Mouse (Mus musculus): ENCODE data around the gene Vsx1. TPM values are rescaled to one million over a fixed set of nuclear protein-coding genes. Genes with fewer than 3 reads are reported as not detected.

The Vsx1 gene
- polyA plus RNA-seq, 1 experiment from 2014 or later: 0.06 TPM

DNA sequence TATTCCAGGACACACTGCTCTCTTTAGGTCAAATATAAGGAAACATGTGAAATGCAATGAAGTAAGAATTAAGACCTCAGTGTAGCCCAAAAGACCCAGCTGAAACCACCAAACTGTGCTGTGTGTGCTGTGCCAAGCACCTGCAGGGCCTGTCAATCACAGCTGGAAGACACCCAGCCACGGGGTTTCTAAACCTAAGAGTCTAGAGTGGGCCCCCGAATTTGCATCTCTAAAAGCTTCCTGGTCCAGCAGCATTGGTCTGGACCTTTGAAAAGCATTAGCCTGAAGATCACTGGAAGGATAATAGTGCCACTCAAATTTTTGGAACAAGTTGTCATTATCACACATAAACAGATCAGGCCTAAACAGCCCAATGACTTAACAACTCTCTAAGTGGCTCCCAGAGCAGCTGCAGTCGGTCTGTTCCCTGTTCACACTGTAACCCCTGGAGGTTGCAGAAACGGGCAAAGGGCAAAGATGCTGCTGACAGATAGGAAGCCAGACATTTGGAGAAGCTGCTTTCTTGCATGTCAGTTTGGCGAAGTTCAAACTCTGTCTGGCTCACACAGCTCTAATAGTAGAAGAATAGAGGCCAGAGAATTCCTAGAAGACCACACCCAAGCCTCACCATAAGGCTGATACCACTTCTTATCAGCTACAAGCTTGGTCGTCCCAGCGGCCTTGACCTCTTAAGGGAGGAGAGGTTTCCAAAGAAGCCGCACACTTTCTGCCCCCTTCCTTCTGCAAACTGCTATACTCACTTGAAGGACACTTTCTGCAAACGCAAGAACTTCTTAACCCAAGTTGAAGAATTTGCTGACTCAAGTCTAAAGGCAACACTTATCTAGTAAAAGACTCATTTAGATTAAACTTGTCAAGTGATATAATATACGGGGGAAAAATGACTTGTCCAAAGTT, 23.4 kb downstream of the Vsx1 start:
- no peak for ATAC-seq (replicated peaks)

DNA sequence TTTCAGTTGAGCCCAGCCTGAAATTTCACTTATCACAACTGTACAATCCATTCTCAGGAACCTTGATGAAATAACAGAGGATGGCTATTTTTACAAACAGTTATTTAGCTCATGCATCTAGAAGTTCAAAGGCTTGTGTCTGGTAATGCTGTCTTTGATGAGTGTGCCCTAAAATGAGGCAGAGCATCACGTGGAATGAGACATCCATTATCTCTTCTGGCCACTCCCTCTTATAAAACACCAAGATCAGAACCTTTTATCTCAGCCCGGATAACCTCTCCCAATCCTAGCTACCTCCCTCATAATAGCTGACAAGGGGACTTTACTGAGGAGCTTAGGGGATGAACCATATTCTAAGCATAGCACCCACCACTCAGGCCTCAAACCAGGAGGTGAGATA, 24.2 kb downstream of the Vsx1 start:
- ATAC-seq (replicated peaks): no peak
- Histone ChIP-seq H3K27me3 (replicated peaks) (0 out of 2 replicates have a peak, but pooled peaks cover 3% of the 10 kb centered on the region), H3K4me1 (peaks cover 11% of the 10 kb centered on the region), H3K4me2 (0 out of 2 replicates have a peak overlapping the region, but pooled peaks have one; percentile 7), H3K9me3 (no peaks in the 10 kb centered on the region), H3K27ac (no peak overlapping the region), H3K36me3 (replicated peaks) (no peaks in the 10 kb centered on the region), H3K4me3 (no peak overlapping the region), H3K9ac (no peak overlapping the region)
- 64% methylated on average over 2 of the region's 2 CpGs for WGBS

More for the DNA sequence above, 23.4 kb downstream of the Vsx1 start:
- Histone ChIP-seq H3K27me3 (replicated peaks) (0 out of 2 replicates have a peak, but pooled peaks cover 3% of the 10 kb centered on the region), H3K9ac (no peak overlapping the region), H3K9me3 (no peaks in the 10 kb centered on the region), H3K4me2 (0 out of 2 replicates have a peak overlapping the region, but pooled peaks have one; percentile 7), H3K4me3 (no peak overlapping the region), H3K27ac (0 out of 2 replicates have a peak overlapping the region, but pooled peaks have one; percentile 20), H3K36me3 (replicated peaks) (no peaks in the 10 kb centered on the region), H3K4me1 (peaks cover 11% of the 10 kb centered on the region)
- WGBS: 51% methylated on average over 10 of the region's 10 CpGs

DNA sequence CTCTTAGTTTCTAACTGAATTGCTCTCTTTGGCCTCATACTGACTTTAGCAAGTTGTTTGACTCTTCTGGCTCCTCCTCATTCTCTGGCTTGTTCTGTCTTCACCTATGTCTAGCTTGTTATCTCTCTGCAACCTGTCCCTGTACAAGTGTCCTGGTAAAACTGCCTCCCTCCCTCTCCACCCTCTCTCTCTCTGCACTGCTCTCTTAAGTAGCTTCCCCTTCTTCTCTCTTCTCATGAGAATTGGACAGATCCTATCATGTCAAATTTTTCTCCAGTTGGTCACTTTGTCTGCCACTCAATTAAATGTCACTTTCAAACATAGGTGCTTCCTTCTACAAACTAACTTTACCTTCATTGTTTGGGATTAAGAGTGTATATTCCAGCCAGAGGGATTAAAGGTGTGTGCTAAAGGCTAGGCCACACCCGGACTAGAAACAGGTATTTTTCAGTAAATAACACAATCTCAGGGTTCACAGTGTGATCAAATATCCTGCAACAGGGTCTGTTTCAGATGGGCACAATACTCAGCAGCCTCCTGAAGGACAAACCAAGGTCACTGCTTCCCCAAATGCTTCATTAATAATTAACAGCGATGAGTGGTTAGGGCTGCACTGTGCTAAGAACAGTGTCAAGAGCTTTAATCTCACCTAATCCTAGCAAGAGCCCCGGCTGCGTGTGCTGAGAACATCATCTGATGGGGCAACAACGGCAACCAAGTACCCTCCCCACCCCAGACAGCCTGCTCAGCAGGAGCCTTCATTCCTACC, 24.8 kb downstream of the Vsx1 start:
- Histone ChIP-seq H3K9me3 (no peaks in the 10 kb centered on the region), H3K4me2 (no peak overlapping the region), H3K27ac (peak overlapping the region; percentile 49; the same call in 1 of the 2 replicates), H3K27me3 (replicated peaks) (0 out of 2 replicates have a peak, but pooled peaks cover under 1% of the 10 kb centered on the region), H3K4me1 (peaks cover 11% of the 10 kb centered on the region), H3K9ac (no peak overlapping the region), H3K36me3 (replicated peaks) (no peaks in the 10 kb centered on the region), H3K4me3 (no peak overlapping the region)
- WGBS: 72% methylated on average over 5 of the region's 5 CpGs
- ATAC-seq (replicated peaks): no peak

DNA sequence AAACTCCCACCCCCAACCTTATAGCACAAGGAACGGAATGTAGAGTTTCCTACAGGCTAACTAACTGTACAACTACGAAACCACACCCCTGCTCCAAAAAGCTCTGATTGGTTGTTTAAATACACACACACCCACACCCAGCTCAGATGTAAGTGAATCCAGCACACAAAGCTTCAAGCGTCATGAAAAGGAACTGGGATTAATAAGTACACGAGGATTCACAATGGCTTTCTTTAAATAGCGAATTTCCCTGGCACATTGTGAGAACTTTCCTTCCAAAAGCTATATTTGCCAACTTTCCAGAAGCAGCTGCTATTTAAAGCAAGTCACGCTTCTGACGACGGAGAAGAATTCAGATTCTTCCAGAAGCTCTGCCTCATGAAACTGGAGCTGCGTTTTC, 25.9 kb downstream of the Vsx1 start:
- 57% methylated on average over 9 of the region's 9 CpGs for WGBS
- H3K4me2 ChIP-seq: no peak overlapping the region

DNA sequence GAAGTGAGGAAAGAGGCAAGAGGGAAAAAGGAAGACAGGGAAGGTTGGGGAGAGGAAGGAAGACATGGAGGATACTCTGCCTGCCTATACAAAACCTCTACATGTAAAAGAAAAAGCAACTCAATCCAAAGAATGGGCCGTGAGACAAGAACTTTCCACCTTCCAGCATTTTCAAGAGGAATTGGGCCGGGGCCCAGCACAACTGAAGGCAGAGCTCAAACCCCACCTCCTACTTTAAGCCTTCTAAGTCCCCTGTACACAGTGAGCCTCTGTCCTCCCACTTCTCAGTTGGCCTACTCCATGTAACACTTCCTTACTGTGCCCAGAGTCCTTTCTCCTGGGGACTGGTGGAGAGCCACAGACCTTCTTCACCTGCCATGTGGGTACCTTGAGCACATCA, 27.2 kb downstream of the Vsx1 start:
- ATAC-seq (replicated peaks): no peak
- H3K4me2 ChIP-seq: no peak overlapping the region

More for the DNA sequence above, 25.9 kb downstream of the Vsx1 start:
- Histone ChIP-seq H3K27ac (peak overlapping the region; percentile 49), H3K9ac (no peak overlapping the region), H3K36me3 (replicated peaks) (no peaks in the 10 kb centered on the region), H3K9me3 (no peaks in the 10 kb centered on the region), H3K4me1 (peaks cover 11% of the 10 kb centered on the region), H3K27me3 (replicated peaks) (no peaks in the 10 kb centered on the region), H3K4me3 (no peak overlapping the region)
- no peak for ATAC-seq (replicated peaks)

DNA sequence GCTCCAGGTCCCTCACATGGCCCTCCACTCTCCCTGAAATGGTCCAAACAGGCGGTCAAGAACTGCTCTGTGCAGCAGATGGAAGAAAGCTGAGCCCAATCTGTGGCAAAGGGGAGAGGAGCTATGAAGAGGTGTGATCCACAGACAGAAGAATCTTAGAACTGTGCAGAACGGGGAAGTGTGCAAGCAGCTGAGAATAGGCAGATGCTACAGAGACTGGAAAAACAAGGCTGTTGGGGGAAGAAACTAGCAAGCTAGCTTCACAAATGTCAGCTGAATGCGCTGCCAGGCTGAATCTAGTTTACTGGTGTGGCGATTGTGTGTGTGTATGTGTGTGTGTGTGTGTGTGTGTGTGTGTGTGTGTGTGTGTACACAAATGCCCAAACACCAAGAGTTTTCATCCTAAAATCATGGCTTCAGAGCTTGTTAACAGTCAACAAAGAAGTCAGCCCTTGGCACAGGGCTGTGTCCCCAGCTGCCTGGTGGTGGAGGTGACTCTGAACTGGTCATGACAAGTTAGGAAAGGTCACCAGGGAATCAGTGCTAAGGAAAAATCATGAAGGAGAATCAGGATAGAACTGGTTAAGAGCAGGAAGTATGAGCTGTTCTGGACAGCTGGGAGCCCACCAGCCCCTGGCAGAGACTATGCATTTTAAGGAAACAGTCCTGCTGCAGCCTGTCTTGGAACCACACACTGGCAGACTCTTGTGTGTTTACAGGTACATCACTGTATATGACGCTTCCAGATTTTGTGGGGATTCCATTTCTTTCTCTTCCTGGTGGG, 28.3 kb downstream of the Vsx1 start:
- WGBS: 91% methylated on average over 5 of the region's 5 CpGs
- Histone ChIP-seq H3K4me2 (no peak overlapping the region), H3K36me3 (replicated peaks) (no peaks in the 10 kb centered on the region), H3K9ac (no peak overlapping the region), H3K4me3 (no peak overlapping the region), H3K27me3 (replicated peaks) (no peaks in the 10 kb centered on the region), H3K9me3 (no peaks in the 10 kb centered on the region), H3K27ac (no peak overlapping the region), H3K4me1 (no peaks in the 10 kb centered on the region)
- no peak for ATAC-seq (replicated peaks)

More for the DNA sequence above, 27.2 kb downstream of the Vsx1 start:
- peaks cover 2% of the 10 kb centered on the region for H3K4me1 ChIP-seq
- no peaks in the 10 kb centered on the region for H3K9me3 ChIP-seq
- no peaks in the 10 kb centered on the region for H3K36me3 ChIP-seq (replicated peaks)
- no peak overlapping the region for H3K4me3 ChIP-seq
- no peak overlapping the region for H3K27ac ChIP-seq
- no peak overlapping the region for H3K9ac ChIP-seq
- no peaks in the 10 kb centered on the region for H3K27me3 ChIP-seq (replicated peaks)
- 64% methylated on average over 2 of the region's 2 CpGs for WGBS

DNA sequence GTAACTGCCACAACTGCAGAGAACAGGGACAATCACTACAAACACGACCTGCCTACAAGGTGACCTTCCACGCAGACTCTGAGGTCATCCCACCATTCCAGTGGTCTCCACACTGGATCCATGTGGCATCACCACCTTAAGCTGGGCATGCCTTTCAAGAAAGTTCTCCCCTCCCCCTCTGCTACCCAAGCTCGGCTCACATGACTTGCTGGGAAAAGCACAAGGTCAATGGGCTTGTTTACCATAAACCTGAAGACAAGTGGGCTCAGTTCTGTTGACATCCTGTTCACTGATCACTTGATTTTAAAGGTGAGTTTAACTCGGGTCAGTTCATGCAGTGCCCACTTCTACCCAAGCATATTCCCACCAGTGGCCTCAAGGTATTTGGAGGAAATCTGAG, 29.1 kb downstream of the Vsx1 start:
- no peak overlapping the region for H3K4me3 ChIP-seq
- no peaks in the 10 kb centered on the region for H3K4me1 ChIP-seq
- H3K9me3 ChIP-seq: no peaks in the 10 kb centered on the region
- no peak overlapping the region for H3K27ac ChIP-seq
- H3K9ac ChIP-seq: no peak overlapping the region
- 76% methylated on average over 4 of the region's 4 CpGs for WGBS
- H3K27me3 ChIP-seq (replicated peaks): no peaks in the 10 kb centered on the region
- no peak overlapping the region for H3K4me2 ChIP-seq
- no peaks in the 10 kb centered on the region for H3K36me3 ChIP-seq (replicated peaks)
- ATAC-seq (replicated peaks): no peak

DNA sequence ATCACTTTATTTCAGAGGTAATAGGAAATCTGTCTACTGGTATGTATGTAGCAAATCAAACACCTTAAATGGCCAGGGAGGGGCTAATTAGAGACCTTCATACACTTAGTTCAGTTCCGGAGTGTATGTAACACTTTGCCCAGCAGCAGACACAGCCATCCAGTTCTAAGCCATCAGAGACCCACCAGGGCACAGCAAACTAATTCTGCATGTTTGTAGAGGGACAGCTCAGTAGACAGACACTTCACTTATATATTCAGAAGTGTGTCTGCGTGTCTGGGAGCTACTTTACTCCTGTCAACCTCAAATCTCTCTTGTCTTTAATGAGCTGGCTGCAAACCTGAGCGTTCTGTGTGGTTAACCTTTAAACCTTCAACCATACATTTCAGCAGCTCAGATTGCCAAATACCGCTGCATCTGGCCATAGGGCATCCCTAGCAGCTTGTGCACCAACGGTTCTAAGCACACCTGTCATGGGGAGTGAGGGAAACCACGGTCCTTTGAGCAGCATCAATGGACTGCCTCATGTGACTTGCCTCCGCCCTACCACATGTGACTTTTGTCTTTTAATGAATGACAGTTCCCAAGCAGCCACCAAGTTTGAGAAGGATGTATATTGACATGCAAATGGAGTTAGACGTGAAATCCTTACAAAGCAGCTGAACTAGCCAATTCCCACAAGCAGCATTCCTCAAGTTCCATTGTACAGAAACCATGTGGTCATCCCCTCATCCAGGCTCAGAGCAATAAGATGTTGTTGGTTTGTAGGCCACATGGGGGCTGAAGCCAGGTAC, 32.0 kb downstream of the Vsx1 start:
- Histone ChIP-seq H3K27me3 (replicated peaks) (no peaks in the 10 kb centered on the region), H3K4me1 (no peaks in the 10 kb centered on the region), H3K9ac (no peak overlapping the region), H3K36me3 (replicated peaks) (no peaks in the 10 kb centered on the region), H3K4me3 (no peak overlapping the region), H3K27ac (peak overlapping the region; percentile 57), H3K9me3 (no peaks in the 10 kb centered on the region), H3K4me2 (no peak overlapping the region)
- ATAC-seq (replicated peaks): peak; percentile 76
- WGBS: 31% methylated on average over 8 of the region's 8 CpGs

DNA sequence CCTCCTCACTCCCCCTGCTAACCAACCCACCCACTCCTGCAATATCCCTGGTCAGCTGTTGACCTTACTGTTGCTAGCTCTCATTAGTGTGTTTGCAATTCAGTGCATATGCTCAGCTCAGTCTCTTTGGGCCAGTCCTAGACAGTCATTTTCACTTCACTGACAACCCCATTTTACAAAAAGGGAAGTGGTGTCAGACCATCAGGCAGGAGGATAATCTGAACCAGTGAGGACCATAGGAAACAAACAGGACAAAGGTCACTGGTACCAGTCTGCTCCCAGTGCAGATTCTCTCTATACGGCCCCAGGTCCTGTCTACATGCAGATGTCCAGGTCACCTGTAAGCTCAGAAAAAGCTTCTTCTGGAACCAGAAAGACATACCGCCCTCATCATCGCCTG, 33.0 kb downstream of the Vsx1 start:
- no peak for ATAC-seq (replicated peaks)
- 0 out of 2 replicates have a peak overlapping the region, but pooled peaks have one; percentile 20 for H3K27ac ChIP-seq

DNA sequence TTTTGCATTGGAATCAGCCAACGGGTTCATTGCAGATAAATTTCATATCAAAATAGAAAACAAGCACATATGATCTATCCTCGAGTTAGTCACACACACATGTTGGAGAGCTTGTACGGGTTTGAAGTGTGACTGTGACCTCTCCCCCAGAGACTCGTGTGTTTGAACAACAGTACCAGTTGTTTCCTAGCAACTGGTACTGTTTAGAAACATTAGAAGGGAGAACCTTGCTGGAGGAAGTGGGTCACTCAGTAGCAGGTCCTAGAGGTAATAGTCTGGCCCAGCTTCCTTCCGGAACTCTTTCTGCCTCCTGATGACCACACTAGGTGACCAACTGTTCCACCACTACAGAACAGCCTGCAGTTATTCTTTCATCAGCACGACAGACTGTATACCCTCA, 33.9 kb downstream of the Vsx1 start:
- no peak overlapping the region for H3K4me2 ChIP-seq
- H3K9me3 ChIP-seq: no peaks in the 10 kb centered on the region
- ATAC-seq (replicated peaks): no peak
- no peak overlapping the region for H3K4me3 ChIP-seq
- no peaks in the 10 kb centered on the region for H3K27me3 ChIP-seq (replicated peaks)
- H3K9ac ChIP-seq: no peak overlapping the region
- WGBS: 84% methylated on average over 6 of the region's 6 CpGs
- H3K36me3 ChIP-seq (replicated peaks): no peaks in the 10 kb centered on the region
- no peak overlapping the region for H3K27ac ChIP-seq
- H3K4me1 ChIP-seq: peaks cover 8% of the 10 kb centered on the region; the same call in 1 of the 2 replicates

More for the DNA sequence above, 33.0 kb downstream of the Vsx1 start:
- no peak overlapping the region for H3K9ac ChIP-seq
- H3K9me3 ChIP-seq: no peaks in the 10 kb centered on the region
- H3K4me2 ChIP-seq: no peak overlapping the region
- no peaks in the 10 kb centered on the region for H3K27me3 ChIP-seq (replicated peaks)
- peaks cover 2% of the 10 kb centered on the region; the same call in 1 of the 2 replicates for H3K4me1 ChIP-seq
- WGBS: 96% methylated on average over 3 of the region's 3 CpGs
- H3K36me3 ChIP-seq (replicated peaks): no peaks in the 10 kb centered on the region
- no peak overlapping the region for H3K4me3 ChIP-seq

DNA sequence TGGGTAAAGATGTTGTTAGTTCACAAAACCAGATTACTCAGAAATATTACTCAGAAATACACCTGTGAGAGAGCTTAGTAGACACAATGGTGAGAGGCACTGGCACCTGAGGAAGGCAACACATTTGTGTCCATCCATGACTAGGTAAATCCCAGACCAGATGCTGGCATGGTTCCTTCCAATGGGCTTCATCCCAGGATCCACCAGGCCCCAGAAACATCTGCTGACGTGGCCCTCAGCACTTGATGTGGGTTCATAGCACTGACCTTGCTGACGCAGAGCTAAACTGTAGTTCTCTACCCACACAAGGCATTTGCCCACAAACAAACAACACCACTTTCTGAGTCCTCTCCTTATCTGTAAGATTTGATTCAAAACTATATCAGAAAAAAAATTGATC, 34.3 kb downstream of the Vsx1 start:
- ATAC-seq (replicated peaks): no peak
- Histone ChIP-seq H3K4me3 (no peak overlapping the region), H3K9ac (no peak overlapping the region), H3K27ac (no peak overlapping the region), H3K9me3 (no peaks in the 10 kb centered on the region), H3K4me1 (peaks cover 13% of the 10 kb centered on the region), H3K36me3 (replicated peaks) (no peaks in the 10 kb centered on the region), H3K27me3 (replicated peaks) (no peaks in the 10 kb centered on the region), H3K4me2 (no peak overlapping the region)
- 91% methylated on average over 2 of the region's 2 CpGs for WGBS

Data from midbrain, embryonic 15.5 days (tissue).